Mouse (Mus musculus) lung, embryonic 16.5 days (tissue): ENCODE results near the gene Lgals3. TPM values are rescaled to one million over a fixed set of nuclear protein-coding genes. Genes with fewer than 3 reads are reported as not detected.
A peak's percentile ranks its signal among the peaks of the same experiment; 100 is the strongest.

Experiments used
- ATAC-seq: fragments of 200-750 bp; cut with Nextera tagmentation; 2 replicates; pipeline ENCODE4 v1.8.0; 2017; ENCODE audit warnings: low read depth, mild to moderate bottlenecking, moderate library complexity
- H3K27ac ChIP-seq: fragments of 300-500 bp; sonication (generic); 2 replicates; pipeline ENCODE4 v1.5.1; 2014; ENCODE audit warnings: mild to moderate bottlenecking, control low read depth, low read length
- H3K27me3 ChIP-seq: fragments of 300-500 bp; sonication (generic); 2 replicates; pipeline ENCODE4 v1.6.1; 2014; ENCODE audit warnings: low read depth, low read length, mixed read lengths; ENCODE audit not compliant: control insufficient read depth, insufficient read depth
- H3K36me3 ChIP-seq: fragments of 300-500 bp; sonication (generic); 2 replicates; pipeline ENCODE4 v1.6.1; 2014; ENCODE audit warnings: low read length; ENCODE audit not compliant: control insufficient read depth, insufficient read depth
- H3K4me1 ChIP-seq: fragments of 300-500 bp; sonication (generic); replicated peaks from 2 replicates; pipeline ENCODE4 v1.6.1; 2014; ENCODE audit warnings: low read length, mixed read lengths; ENCODE audit not compliant: control insufficient read depth, insufficient read depth
- H3K4me2 ChIP-seq: fragments of 300-500 bp; sonication (generic); 2 replicates; pipeline ENCODE4 v1.6.1; 2014; ENCODE audit warnings: low read depth, low read length, control low read depth
- H3K4me3 ChIP-seq: fragments of 300-500 bp; sonication (generic); 2 replicates; pipeline ENCODE4 v1.5.1; 2014; ENCODE audit warnings: mild to moderate bottlenecking, low read length, control low read depth
- H3K9ac ChIP-seq: fragments of 300-500 bp; sonication (generic); 2 replicates; pipeline ENCODE4 v1.6.1; 2014; ENCODE audit warnings: low read length, control low read depth
- H3K9me3 ChIP-seq: fragments of 300-500 bp; sonication (generic); 2 replicates; pipeline ENCODE4 v1.6.1; 2016; ENCODE audit warnings: low read length; ENCODE audit not compliant: control insufficient read depth
- WGBS: fragments of 180-500 bp; shearing (Covaris S2); extraction: QIAGEN DNeasy Blood & Tissue Kit; methylation state at CpG from one replicate; pipeline ENCODE4 v1.1.7; 2014; 5-methylcytosine and 5-hydroxymethylcytosine counted together
- polyA plus RNA-seq: library from polyadenylated mRNA; unstranded; fragments of >200 nt; fragmentation: Nextera tagmentation; extraction: Ambion mirVana; gene quantifications from 2 replicates; pipeline ENCODE4 v1.2.1, GENCODE M21; 2015

The Lgals3 gene
- polyA plus RNA-seq, 1 experiment from 2014 or later = 67.9 TPM

- H3K4me2 ChIP-seq = no peak overlapping the region
- no peak overlapping the region for H3K27ac ChIP-seq
- H3K27me3 ChIP-seq = no peaks in the 10 kb centered on the region
- ATAC-seq = no peak
- no peaks in the 10 kb centered on the region for H3K9me3 ChIP-seq
- H3K9ac ChIP-seq = no peak overlapping the region
- H3K4me3 ChIP-seq = no peak overlapping the region
- no peaks in the 10 kb centered on the region for H3K36me3 ChIP-seq
- peaks cover 11% of the 10 kb centered on the region; the same call in 1 of the 2 replicates for H3K4me1 ChIP-seq
- WGBS = 62% methylated on average over 9 of the region's 9 CpGs
Measured at GRCm38 (mm10) chr14:47361899-47362298, 5.7 kb upstream of the Lgals3 start.

GRCm38 (mm10) chr14:47364742-47365449 lies 2.7 kb upstream of the Lgals3 start:
- peaks cover 15% of the 10 kb centered on the region; the same call in 1 of the 2 replicates for H3K4me1 ChIP-seq
- ATAC-seq = no peak
- no peak overlapping the region for H3K4me3 ChIP-seq
- no peak overlapping the region for H3K27ac ChIP-seq
- no peaks in the 10 kb centered on the region for H3K27me3 ChIP-seq
- WGBS = 33% methylated on average over 21 of the region's 21 CpGs
- no peak overlapping the region; the same call in 1 of the 2 replicates for H3K9ac ChIP-seq
- H3K36me3 ChIP-seq = no peaks in the 10 kb centered on the region
- H3K9me3 ChIP-seq = no peaks in the 10 kb centered on the region
- peak overlapping the region; percentile 35 for H3K4me2 ChIP-seq

GRCm38 (mm10) chr14:47366881-47367321 lies 650 bp upstream of the Lgals3 start:
- Histone ChIP-seq H3K27ac (peak overlapping the region; percentile 91), H3K4me2 (peak overlapping the region; percentile 35), H3K27me3 (no peaks in the 10 kb centered on the region), H3K4me1 (peaks cover 16% of the 10 kb centered on the region), H3K36me3 (no peaks in the 10 kb centered on the region), H3K9ac (no peak overlapping the region), H3K4me3 (no peak overlapping the region), H3K9me3 (no peaks in the 10 kb centered on the region)
- WGBS = 32% methylated on average over 7 of the region's 7 CpGs
- ATAC-seq = peak; percentile 86

GRCm38 (mm10) chr14:47369741-47370140 lies 2.2 kb downstream of the Lgals3 start:
- WGBS = 87% methylated on average over 5 of the region's 5 CpGs
- H3K9ac ChIP-seq = no peak overlapping the region
- no peaks in the 10 kb centered on the region for H3K36me3 ChIP-seq
- H3K4me2 ChIP-seq = no peak overlapping the region
- ATAC-seq = no peak
- H3K4me1 ChIP-seq = peaks cover 18% of the 10 kb centered on the region
- no peaks in the 10 kb centered on the region for H3K9me3 ChIP-seq
- no peak overlapping the region for H3K27ac ChIP-seq
- H3K27me3 ChIP-seq = peaks cover 6% of the 10 kb centered on the region; the same call in 1 of the 2 replicates
- H3K4me3 ChIP-seq = no peak overlapping the region

- 75% methylated on average over 3 of the region's 3 CpGs for WGBS
Measured at GRCm38 (mm10) chr14:47370790-47371189, 3.2 kb downstream of the Lgals3 start.

GRCm38 (mm10) chr14:47371689-47372088 lies 4.1 kb downstream of the Lgals3 start:
- peak overlapping the region; percentile 33; the same call in 1 of the 2 replicates for H3K27ac ChIP-seq
- H3K9me3 ChIP-seq = no peaks in the 10 kb centered on the region
- no peak overlapping the region for H3K4me3 ChIP-seq
- peaks cover 6% of the 10 kb centered on the region; the same call in 1 of the 2 replicates for H3K27me3 ChIP-seq
- H3K4me2 ChIP-seq = no peak overlapping the region
- H3K4me1 ChIP-seq = peaks cover 9% of the 10 kb centered on the region
- no peaks in the 10 kb centered on the region for H3K36me3 ChIP-seq
- peak; percentile 18; the same call in 1 of the 2 replicates for ATAC-seq
- H3K9ac ChIP-seq = no peak overlapping the region
- WGBS = 51% methylated on average over 6 of the region's 6 CpGs

More at GRCm38 (mm10) chr14:47370790-47371189, 3.2 kb downstream of the Lgals3 start:
- Histone ChIP-seq H3K9ac (no peak overlapping the region), H3K27ac (no peak overlapping the region), H3K9me3 (no peaks in the 10 kb centered on the region), H3K4me2 (no peak overlapping the region), H3K36me3 (no peaks in the 10 kb centered on the region), H3K4me1 (peaks cover 14% of the 10 kb centered on the region), H3K4me3 (no peak overlapping the region), H3K27me3 (peaks cover 6% of the 10 kb centered on the region; the same call in 1 of the 2 replicates)
- no peak for ATAC-seq

- peak overlapping the region; percentile 52 for H3K9ac ChIP-seq
- H3K27ac ChIP-seq = no peak overlapping the region
- H3K9me3 ChIP-seq = no peaks in the 10 kb centered on the region
- peak overlapping the region; percentile 44 for H3K4me3 ChIP-seq
- H3K36me3 ChIP-seq = no peaks in the 10 kb centered on the region
- 12% methylated on average over 45 of the region's 49 CpGs for whole genome bisulfite sequencing
- H3K4me2 ChIP-seq = peak overlapping the region; percentile 58
- ATAC-seq = peak; percentile 84
- H3K4me1 ChIP-seq = peaks cover 4% of the 10 kb centered on the region
- peaks cover 6% of the 10 kb centered on the region; the same call in 1 of the 2 replicates for H3K27me3 ChIP-seq
Measured at GRCm38 (mm10) chr14:47373728-47374678, 6.5 kb downstream of the Lgals3 start.

GRCm38 (mm10) chr14:47376526-47376925 lies 9.0 kb downstream of the Lgals3 start:
- H3K4me1 ChIP-seq = peaks cover 4% of the 10 kb centered on the region
- H3K27ac ChIP-seq = no peak overlapping the region
- 63% methylated on average over 2 of the region's 2 CpGs for WGBS
- no peak overlapping the region for H3K4me2 ChIP-seq
- no peak overlapping the region for H3K4me3 ChIP-seq
- no peak overlapping the region for H3K9ac ChIP-seq
- H3K36me3 ChIP-seq = no peaks in the 10 kb centered on the region
- ATAC-seq = no peak
- H3K27me3 ChIP-seq = peaks cover 6% of the 10 kb centered on the region; the same call in 1 of the 2 replicates
- H3K9me3 ChIP-seq = no peaks in the 10 kb centered on the region

GRCm38 (mm10) chr14:47378336-47378735 lies 10.8 kb downstream of the Lgals3 start:
- H3K4me2 ChIP-seq = no peak overlapping the region
- H3K36me3 ChIP-seq = no peaks in the 10 kb centered on the region
- no peaks in the 10 kb centered on the region for H3K9me3 ChIP-seq
- peaks cover 6% of the 10 kb centered on the region; the same call in 1 of the 2 replicates for H3K27me3 ChIP-seq
- H3K9ac ChIP-seq = no peak overlapping the region
- no peaks in the 10 kb centered on the region; the same call in 1 of the 2 replicates for H3K4me1 ChIP-seq
- no peak for ATAC-seq
- 78% methylated on average over 7 of the region's 7 CpGs for WGBS
- H3K27ac ChIP-seq = no peak overlapping the region
- no peak overlapping the region for H3K4me3 ChIP-seq
